Mouse (Mus musculus) megakaryocyte, embryonic 14.5 days (primary cell): ENCODE data around the gene Slc51b. TPM values are rescaled to one million over a fixed set of nuclear protein-coding genes. Genes with fewer than 3 reads are reported as not detected.

Source experiments
- H3K27me3 ChIP-seq: replicated peaks from 2 replicates; pipeline ENCODE3; 2012; ENCODE audit warnings: inconsistent platforms
- H3K36me3 ChIP-seq: replicated peaks from 2 replicates; pipeline ENCODE3; 2012; ENCODE audit warnings: low read length, inconsistent platforms, mixed read lengths
- H3K4me1 ChIP-seq: 2 replicates; pipeline ENCODE4 v1.6.1; 2012; ENCODE audit warnings: inconsistent platforms
- H3K4me3 ChIP-seq: replicated peaks from 2 replicates; pipeline ENCODE3; 2012; ENCODE audit warnings: moderate library complexity, mild to moderate bottlenecking, inconsistent platforms
- H3K9me3 ChIP-seq: 2 replicates; pipeline ENCODE4 v1.6.1; 2012; ENCODE audit warnings: inconsistent platforms
- FLI1 ChIP-seq: IDR thresholded peaks from 2 replicates; pipeline ENCODE4 v1.6.1; 2012; ENCODE audit warnings: low read length, inconsistent platforms, mixed read lengths
- GATA1 ChIP-seq: IDR thresholded peaks from 3 replicates; pipeline ENCODE4 v1.6.1; 2012; ENCODE audit warnings: mixed read lengths, low read length, inconsistent platforms, borderline replicate concordance
- polyA plus RNA-seq: library from polyadenylated mRNA; stranded (reverse); fragments of >175 nt; gene quantifications from 2 replicates; pipeline ENCODE4 v1.2.3, GENCODE M21; 2012; ENCODE audit warnings: low replicate concordance; ENCODE audit not compliant: insufficient read depth

Gene Slc51b
- polyA plus RNA-seq, 1 experiment: not detected

DNA sequence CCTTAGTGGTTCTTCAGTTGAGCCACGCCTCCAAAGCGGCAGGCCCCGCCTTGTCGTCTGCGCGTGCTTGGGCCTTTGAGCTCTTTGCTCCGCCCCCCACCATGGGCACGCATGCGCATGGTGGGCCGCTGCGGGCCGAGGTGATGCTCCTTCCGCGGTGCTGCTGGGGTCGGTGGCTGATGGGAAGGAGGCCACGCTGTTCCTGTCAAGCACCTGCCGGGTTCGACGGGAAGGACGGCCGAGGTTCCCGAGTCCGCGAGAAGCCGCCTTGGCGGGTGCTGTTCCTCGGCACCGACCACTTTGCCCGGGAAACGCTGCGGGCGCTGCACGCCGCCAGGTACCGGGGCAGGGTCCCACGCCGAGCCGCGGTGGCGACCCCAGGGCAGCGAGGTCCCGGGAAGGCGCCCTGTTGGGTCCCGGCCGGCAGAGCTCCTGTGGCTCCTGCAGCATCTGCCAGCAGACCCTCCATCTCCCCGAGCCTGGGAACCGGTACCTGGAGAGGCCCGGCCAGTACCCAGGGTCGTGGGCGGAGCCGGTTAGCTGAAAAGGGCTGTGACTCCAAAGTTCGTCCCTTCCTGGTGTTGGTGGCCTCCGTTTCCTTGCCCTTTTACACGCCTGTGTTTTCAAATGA, 13.0 kb upstream of the Slc51b start, which contains the start of gene Mtfmt:
Mtfmt (plus strand) TSS at position 112 of the 631 bp plus-strand sequence.
- peaks cover 3% of the 10 kb centered on the region for H3K27me3 ChIP-seq
- H3K4me3 ChIP-seq: peak within 1 kb of the TSS; percentile 99
- H3K36me3 ChIP-seq: peaks cover 29% of the 10 kb centered on the region
- TF ChIP-seq FLI1: no peak
- TF ChIP-seq GATA1: no peak
- H3K9me3 ChIP-seq: no peaks in the 10 kb centered on the region
- peaks cover 32% of the 10 kb centered on the region for H3K4me1 ChIP-seq

DNA sequence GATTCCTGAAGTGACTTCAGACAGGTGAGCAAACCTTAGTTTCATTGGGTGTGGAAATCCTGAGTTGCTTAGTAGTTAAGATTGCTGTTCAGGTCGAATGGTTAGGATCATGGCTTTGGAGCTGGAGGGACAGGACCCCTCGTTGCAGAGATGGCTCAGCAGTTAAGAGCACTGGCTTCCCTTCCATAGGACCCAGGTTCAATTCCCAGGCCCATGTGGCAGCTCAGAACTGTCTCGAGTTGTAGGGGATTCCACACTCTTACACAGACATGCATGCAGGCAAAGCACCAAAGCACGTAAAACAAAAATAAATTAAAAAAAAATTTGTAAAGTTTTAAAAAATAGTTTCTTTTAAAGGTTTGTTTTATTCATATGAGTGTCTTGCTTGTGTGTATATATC, 12.5 kb upstream of the Slc51b start:
- peak overlapping the region; percentile 50 for H3K4me3 ChIP-seq
- H3K9me3 ChIP-seq: no peaks in the 10 kb centered on the region
- TF ChIP-seq GATA1 (no peak), FLI1 (no peak)
- peaks cover 32% of the 10 kb centered on the region for H3K4me1 ChIP-seq
- H3K27me3 ChIP-seq: peaks cover 3% of the 10 kb centered on the region
- peaks cover 23% of the 10 kb centered on the region for H3K36me3 ChIP-seq

DNA sequence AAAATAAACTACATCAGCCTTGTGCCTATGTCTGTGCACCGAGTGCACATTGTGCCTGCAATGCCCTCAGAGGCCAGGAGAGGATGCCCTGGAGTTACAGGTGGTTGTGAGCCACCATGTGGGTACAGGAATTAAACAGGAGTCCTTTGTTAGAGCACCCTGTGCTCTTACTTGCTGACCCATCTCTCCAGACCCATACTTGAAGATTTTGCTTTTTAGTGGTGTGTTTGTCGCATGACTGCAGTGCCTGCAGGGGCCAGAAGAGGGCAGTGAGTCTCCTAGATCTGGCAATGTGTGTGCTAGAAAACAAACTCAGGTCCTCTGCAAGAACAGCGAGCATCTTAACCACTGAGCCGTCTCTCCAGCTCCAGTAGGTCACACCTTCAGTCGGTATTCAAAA, 11.4 kb upstream of the Slc51b start:
- H3K4me3 ChIP-seq: no peak overlapping the region
- H3K9me3 ChIP-seq: no peaks in the 10 kb centered on the region
- H3K27me3 ChIP-seq: peaks cover 3% of the 10 kb centered on the region
- H3K36me3 ChIP-seq: peaks cover 14% of the 10 kb centered on the region
- TF ChIP-seq FLI1: no peak
- no peak for TF ChIP-seq GATA1
- peaks cover 32% of the 10 kb centered on the region for H3K4me1 ChIP-seq

DNA sequence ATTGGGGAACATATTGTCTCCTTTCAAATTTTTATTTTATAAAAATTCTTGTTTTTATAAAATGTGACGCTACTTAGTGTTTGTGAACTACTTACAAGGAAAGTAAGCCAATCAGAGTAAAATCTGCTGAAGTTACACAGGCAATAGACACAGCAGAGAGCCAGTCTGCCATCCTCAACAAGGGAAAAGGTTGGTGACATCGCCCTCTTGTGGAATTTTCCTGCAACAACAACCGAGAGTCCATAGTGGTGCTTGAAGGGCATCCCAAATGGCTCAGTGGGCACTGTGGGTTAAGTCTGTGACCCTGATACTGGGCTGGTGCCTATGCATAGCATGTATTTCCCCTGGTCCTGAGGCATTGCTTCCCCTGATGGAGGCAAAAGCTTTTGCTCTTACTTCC, 9.5 kb upstream of the Slc51b start:
- Histone ChIP-seq H3K4me3 (no peak overlapping the region), H3K9me3 (no peaks in the 10 kb centered on the region), H3K4me1 (peaks cover 26% of the 10 kb centered on the region), H3K27me3 (peaks cover 3% of the 10 kb centered on the region), H3K36me3 (no peaks in the 10 kb centered on the region)
- TF ChIP-seq FLI1: no peak
- TF ChIP-seq GATA1: no peak

DNA sequence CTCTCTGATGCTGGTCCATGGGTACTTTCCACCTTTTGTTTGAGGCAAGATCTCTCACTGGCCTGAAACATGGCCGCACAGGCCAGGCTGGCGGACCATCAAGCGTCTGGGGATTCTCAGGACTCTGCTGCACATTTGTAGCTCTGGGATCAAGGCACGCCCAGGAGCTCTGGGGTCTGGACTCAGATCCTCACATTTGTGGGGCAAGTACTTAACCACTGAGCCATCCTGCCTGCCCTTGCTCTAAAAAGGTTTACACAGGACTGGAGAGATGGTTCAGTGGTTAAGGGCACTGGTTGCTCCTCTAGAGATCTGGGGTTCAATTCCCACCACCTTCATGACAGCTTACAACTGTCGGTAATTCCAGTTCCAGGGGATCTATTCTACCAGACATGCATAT, 8.2 kb upstream of the Slc51b start:
- TF ChIP-seq FLI1: no peak
- TF ChIP-seq GATA1: no peak
- no peaks in the 10 kb centered on the region for H3K9me3 ChIP-seq
- H3K27me3 ChIP-seq: peaks cover 3% of the 10 kb centered on the region
- no peak overlapping the region for H3K4me3 ChIP-seq
- no peaks in the 10 kb centered on the region for H3K36me3 ChIP-seq
- H3K4me1 ChIP-seq: peaks cover 16% of the 10 kb centered on the region

DNA sequence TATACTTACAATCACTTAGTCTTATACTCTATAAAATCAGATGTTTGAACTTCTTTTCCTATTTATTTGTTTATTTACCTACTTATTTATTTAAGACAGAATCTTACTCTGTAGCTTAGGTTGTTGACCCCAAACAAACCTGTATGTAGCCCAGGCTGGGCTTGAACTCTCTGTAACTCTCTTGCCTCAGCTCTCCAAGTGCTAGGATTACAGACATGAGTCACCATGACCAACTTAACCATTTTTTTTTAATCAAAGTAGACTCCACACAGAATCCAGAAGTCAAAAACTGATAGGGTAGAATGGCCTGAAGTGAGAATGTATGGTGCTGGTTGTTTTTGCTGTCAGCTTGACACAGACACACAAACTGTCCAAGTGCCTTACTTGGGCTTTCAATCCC, 7.6 kb upstream of the Slc51b start:
- TF ChIP-seq GATA1 (no peak), FLI1 (no peak)
- peaks cover 3% of the 10 kb centered on the region for H3K27me3 ChIP-seq
- peaks cover 16% of the 10 kb centered on the region for H3K4me1 ChIP-seq
- no peaks in the 10 kb centered on the region for H3K36me3 ChIP-seq
- no peak overlapping the region for H3K4me3 ChIP-seq
- no peaks in the 10 kb centered on the region for H3K9me3 ChIP-seq

DNA sequence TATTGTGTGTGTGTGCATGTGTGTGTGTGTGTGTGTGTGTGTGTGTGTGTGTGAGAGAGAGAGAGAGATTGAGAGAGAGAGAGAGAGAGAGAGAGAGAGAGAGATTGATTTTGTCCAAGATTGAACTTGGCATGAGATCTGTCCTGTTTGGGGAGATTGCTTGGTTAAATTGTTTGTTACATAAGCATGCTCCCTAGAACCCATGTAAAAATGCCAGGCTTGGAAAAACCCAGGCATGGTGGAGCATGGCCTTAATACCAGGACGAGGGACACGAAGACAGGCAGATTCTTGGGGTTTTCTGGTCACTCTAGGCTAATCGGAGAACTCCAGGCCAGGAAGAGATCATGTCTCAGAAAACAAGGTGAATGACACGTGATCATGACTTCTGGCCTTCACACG, 5.2 kb upstream of the Slc51b start:
- H3K4me3 ChIP-seq: no peak overlapping the region

DNA sequence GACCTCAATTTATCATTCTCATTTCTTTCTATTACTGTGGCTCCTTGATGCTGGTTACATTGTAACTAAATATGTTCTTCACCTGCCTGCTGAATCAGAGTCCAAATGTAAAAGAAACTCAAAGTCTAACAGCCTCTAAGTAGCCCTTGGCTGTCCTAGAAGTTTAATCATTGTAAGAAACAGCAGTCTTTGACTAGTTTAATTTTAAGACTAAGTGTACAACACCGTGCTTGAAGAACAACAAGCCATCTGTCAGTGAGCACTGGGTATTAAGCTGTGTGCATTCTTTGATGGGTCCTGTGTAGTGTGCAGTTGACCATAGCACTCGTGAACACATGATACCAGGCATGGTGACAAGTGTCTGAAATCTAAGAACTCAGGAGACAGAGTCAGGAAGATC, 4.8 kb upstream of the Slc51b start:
- H3K9me3 ChIP-seq: no peaks in the 10 kb centered on the region
- H3K4me1 ChIP-seq: peaks cover 18% of the 10 kb centered on the region
- no peaks in the 10 kb centered on the region for H3K36me3 ChIP-seq
- TF ChIP-seq FLI1: no peak
- no peak for TF ChIP-seq GATA1
- H3K4me3 ChIP-seq: no peak overlapping the region
- H3K27me3 ChIP-seq: peaks cover 6% of the 10 kb centered on the region

More for the DNA sequence above, 5.2 kb upstream of the Slc51b start:
- peaks cover 14% of the 10 kb centered on the region for H3K4me1 ChIP-seq
- no peaks in the 10 kb centered on the region for H3K9me3 ChIP-seq
- TF ChIP-seq FLI1: no peak
- no peak for TF ChIP-seq GATA1
- no peaks in the 10 kb centered on the region for H3K36me3 ChIP-seq
- H3K27me3 ChIP-seq: peaks cover 6% of the 10 kb centered on the region

DNA sequence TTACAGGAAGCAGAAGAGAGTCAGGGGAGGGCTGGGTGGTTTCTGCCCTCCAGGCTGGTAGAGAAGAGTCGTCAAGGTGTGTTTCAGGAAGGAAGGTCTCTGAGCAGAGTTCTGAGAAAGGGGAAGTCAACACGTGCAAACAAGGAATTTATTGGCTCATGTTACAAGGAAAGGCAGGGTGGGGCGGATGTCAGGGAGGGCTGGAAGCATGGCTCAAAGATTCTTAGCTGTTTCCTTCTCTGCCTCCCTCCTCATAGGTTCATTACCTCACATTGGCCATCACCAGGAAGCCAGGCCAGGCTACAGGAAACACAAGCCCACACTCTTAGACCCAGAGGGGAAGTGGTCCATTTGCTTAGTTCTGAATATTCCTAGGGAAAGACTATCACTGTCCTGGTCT, 1.6 kb upstream of the Slc51b start:
- no peak overlapping the region for H3K4me3 ChIP-seq
- no peaks in the 10 kb centered on the region for H3K9me3 ChIP-seq
- TF ChIP-seq GATA1: no peak
- peaks cover 11% of the 10 kb centered on the region for H3K27me3 ChIP-seq
- H3K36me3 ChIP-seq: no peaks in the 10 kb centered on the region
- H3K4me1 ChIP-seq: peaks cover 18% of the 10 kb centered on the region

DNA sequence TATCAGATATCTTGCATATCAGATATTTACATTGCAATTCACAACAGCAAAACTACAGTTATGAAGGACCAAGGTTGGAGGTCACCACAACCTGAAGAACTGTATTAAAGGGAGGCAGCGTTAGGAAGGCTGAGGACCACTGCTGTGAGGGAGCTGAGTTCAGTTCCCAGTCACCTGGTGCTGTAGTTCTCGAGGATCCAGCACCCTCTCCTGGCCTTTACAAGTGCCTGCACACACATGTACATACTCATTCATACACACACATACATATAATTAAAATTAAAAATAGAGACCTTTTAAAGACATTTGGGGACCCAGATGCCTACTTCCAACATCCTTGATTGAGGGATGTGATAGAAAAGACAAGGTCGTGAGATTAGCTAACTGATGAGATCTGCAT, 3.1 kb downstream of the Slc51b start:
- Histone ChIP-seq H3K27me3 (peaks cover 19% of the 10 kb centered on the region), H3K36me3 (no peaks in the 10 kb centered on the region), H3K9me3 (no peaks in the 10 kb centered on the region), H3K4me1 (peaks cover 15% of the 10 kb centered on the region), H3K4me3 (no peak overlapping the region)
- TF ChIP-seq GATA1 (no peak), FLI1 (no peak)
